Mouse (Mus musculus): ENCODE measurements around the gene Agl. TPM values are rescaled to one million over a fixed set of nuclear protein-coding genes. Genes with fewer than 3 reads are reported as not detected.

Gene Agl
- polyA plus RNA-seq, 2 experiments from 2014 or later, result 1.8 to 2.6 TPM

Other genes starting within 250 kb of the Agl start
- 1 to 10 TPM in 1 of 2 experiments, under 1 TPM in 1; 0.82 to 1.2 TPM for gene Lrrc39, start 245.2 kb downstream of the Agl start, polyA plus RNA-seq (2017; shearing (Covaris generic))
- 10 to 100 TPM; 11.0 to 12.8 TPM for gene Sass6, start 213.2 kb downstream of the Agl start, polyA plus RNA-seq (2017; shearing (Covaris generic))
- gene Trmt13, start 193.6 kb downstream of the Agl start, polyA plus RNA-seq (2017; shearing (Covaris generic)), result 10 to 100 TPM; 31.3 TPM
- gene Mfsd14a, start 145.5 kb downstream of the Agl start, polyA plus RNA-seq (2017; shearing (Covaris generic)), result 10 to 100 TPM; 85.1 to 91.0 TPM
- gene Gm43191, start 126.9 kb downstream of the Agl start, polyA plus RNA-seq (2017; shearing (Covaris generic)), result not detected
- 1 to 10 TPM; 5.4 to 7.7 TPM for gene Slc35a3, start 95.3 kb downstream of the Agl start, polyA plus RNA-seq (2017; shearing (Covaris generic))
- 10 to 100 TPM; 13.8 to 26.3 TPM for gene Frrs1, start 51.3 kb upstream of the Agl start, polyA plus RNA-seq (2017; shearing (Covaris generic))
- not detected for gene 4930455H04Rik, start 160.1 kb upstream of the Agl start, polyA plus RNA-seq (2017; shearing (Covaris generic))
- gene Palmd, start 160.8 kb upstream of the Agl start, polyA plus RNA-seq (2017; shearing (Covaris generic)), result not detected